Mouse (Mus musculus) heart, adult 2 months (tissue): Measurements from ENCODE around the gene Gm42791. TPM values are rescaled to one million over a fixed set of nuclear protein-coding genes. Genes with fewer than 3 reads are reported as not detected.

Source experiments
- DNase-seq, 2 experiments: peaks; one replicate each; pipeline ENCODE4 v3.0.0; 2021
- H3K27ac ChIP-seq: fragments of 200-600 bp; 2 replicates; pipeline ENCODE4 v1.8.1; 2022
- H3K27me3 ChIP-seq: fragments of 200-500 bp; 2 replicates; pipeline ENCODE4 v1.6.1; 2012; ENCODE audit warnings: mild to moderate bottlenecking, low read length, inconsistent platforms, mixed read lengths; ENCODE audit not compliant: control insufficient read depth, insufficient read depth
- H3K36me3 ChIP-seq: fragments of 200-500 bp; 2 replicates; pipeline ENCODE4 v1.6.1; 2012; ENCODE audit warnings: low read length, inconsistent platforms; ENCODE audit not compliant: control insufficient read depth, insufficient read depth
- H3K4me1 ChIP-seq: fragments of 200-500 bp; 2 replicates; pipeline ENCODE4 v1.6.1; 2011; ENCODE audit warnings: low read length; ENCODE audit not compliant: control insufficient read depth, insufficient read depth
- H3K4me3 ChIP-seq: fragments of 200-600 bp; 2 replicates; pipeline ENCODE4 v1.8.1; 2022
- H3K79me2 ChIP-seq: fragments of 200-500 bp; replicated peaks from 2 replicates; pipeline ENCODE4 v1.6.1; 2012; ENCODE audit warnings: mild to moderate bottlenecking, inconsistent platforms, low read length, moderate library complexity, mixed read lengths; ENCODE audit not compliant: control insufficient read depth, insufficient read depth
- H3K9ac ChIP-seq: fragments of 200-500 bp; 2 replicates; pipeline ENCODE4 v1.6.1; 2012; ENCODE audit warnings: low read depth, mild to moderate bottlenecking, control low read depth, inconsistent platforms, low read length, mixed read lengths
- CTCF ChIP-seq: fragments of 200-600 bp; IDR thresholded peaks from 2 replicates; pipeline ENCODE4 v1.8.1; 2022; ENCODE audit warnings: antibody characterized with exemption, mild to moderate bottlenecking, moderate library complexity
- EP300 ChIP-seq: fragments of 200-500 bp; IDR thresholded peaks from 2 replicates; pipeline ENCODE4 v1.6.1; 2011; ENCODE audit warnings: low read depth, low read length, control low read depth; ENCODE audit not compliant: insufficient read depth
- POLR2A ChIP-seq: fragments of 200-500 bp; IDR thresholded peaks from 2 replicates; pipeline ENCODE4 v1.6.1; 2011; ENCODE audit warnings: mild to moderate bottlenecking, low read depth, low read length, control low read depth; ENCODE audit not compliant: insufficient read depth
- WGBS: fragments of 180-500 bp; shearing (Covaris S2); methylation state at CpG from one replicate; pipeline ENCODE4 v1.1.7; 2018; 5-methylcytosine and 5-hydroxymethylcytosine counted together
- intact Hi-C: fragments of 180-260 bp; cut with DNase I; formaldehyde crosslinking; loops from one replicate; pipeline ENCODE4 v1.15.1; 2025
- polyA plus RNA-seq: library from polyadenylated mRNA; depleted of rRNA; stranded (reverse); fragments of >200 nt; gene quantifications from 2 replicates; pipeline ENCODE4 v1.2.3, GENCODE M21; 2012
- total RNA-seq, 2 experiments: library from RNA; stranded (reverse); gene quantifications; 2 replicates each; pipeline ENCODE4 v1.2.3; 2021

Gm42791 gene
- total and polyA plus RNA-seq, 3 experiments: 5.7 to 5.9 TPM; not detected in 1

- Histone ChIP-seq H3K4me3 (no peak overlapping the region), H3K27me3 (no peaks in the 10 kb centered on the region), H3K79me2 (no peaks in the 10 kb centered on the region), H3K36me3 (no peaks in the 10 kb centered on the region), H3K9ac (no peak overlapping the region), H3K27ac (no peak overlapping the region), H3K4me1 (no peaks in the 10 kb centered on the region)
- DNase-seq: peak in 1 of 2 experiments; percentile 15
- 45% methylated on average over 22 of the region's 22 CpGs for WGBS
- intact Hi-C loops: no loop called here
- TF ChIP-seq POLR2A (no peak), CTCF (no peak), EP300 (no peak)
Observed at GRCm38 (mm10) chr5:148885821-148886609, 108.9 kb downstream of the Gm42791 start.

DNA sequence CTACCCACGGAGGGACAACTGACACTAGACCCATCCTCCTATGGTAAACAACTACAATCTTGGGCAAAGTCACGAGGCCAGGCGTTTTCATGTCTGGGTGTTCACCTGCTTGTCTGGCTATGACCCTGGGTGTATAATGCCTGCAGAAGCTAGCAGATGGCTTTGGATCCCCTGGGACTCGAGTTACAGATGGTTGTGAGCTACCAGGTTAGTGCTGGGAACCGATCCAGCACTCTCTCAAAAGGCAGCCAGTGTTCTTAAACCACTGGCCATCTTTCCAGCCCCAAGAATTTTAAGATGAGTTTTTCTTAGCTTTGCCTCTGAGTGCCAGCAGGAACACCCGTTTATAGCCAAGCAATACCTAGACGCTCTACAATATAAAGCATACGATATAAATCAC lies 111.3 kb downstream of the Gm42791 start:
- Histone ChIP-seq H3K79me2 (no peaks in the 10 kb centered on the region), H3K36me3 (no peaks in the 10 kb centered on the region), H3K4me3 (no peak overlapping the region), H3K4me1 (no peaks in the 10 kb centered on the region), H3K27me3 (no peaks in the 10 kb centered on the region), H3K9ac (no peak overlapping the region), H3K27ac (no peak overlapping the region)
- 78% methylated on average over 8 of the region's 8 CpGs for WGBS
- no peak for TF ChIP-seq EP300
- TF ChIP-seq CTCF: no peak
- TF ChIP-seq POLR2A: no peak
- intact Hi-C loops: no loop called here
- no peak for DNase-seq

DNA sequence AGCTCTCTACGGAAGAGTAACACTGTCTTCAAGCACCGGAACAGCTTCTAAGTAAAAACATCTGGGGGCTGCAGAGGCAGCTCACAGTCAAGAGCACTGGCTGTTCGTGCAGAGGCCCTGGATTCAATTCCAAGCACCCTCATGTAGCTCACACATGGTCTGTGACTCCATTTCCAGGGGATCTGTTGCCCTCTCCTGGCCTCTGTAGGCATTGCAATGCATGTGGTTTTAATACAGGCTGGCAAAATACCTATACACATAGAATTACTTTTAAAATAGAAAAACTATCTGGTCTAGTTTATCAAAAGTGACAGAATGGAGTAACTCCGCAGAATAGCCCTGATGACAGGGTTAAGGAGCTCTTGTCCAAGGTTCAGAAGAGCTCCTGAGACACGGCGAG lies 115.7 kb downstream of the Gm42791 start:
- Histone ChIP-seq H3K36me3 (no peaks in the 10 kb centered on the region), H3K27ac (no peak overlapping the region), H3K79me2 (no peaks in the 10 kb centered on the region), H3K4me1 (no peaks in the 10 kb centered on the region), H3K27me3 (no peaks in the 10 kb centered on the region), H3K9ac (no peak overlapping the region), H3K4me3 (no peak overlapping the region)
- intact Hi-C loops: no loop called here
- WGBS: 92% methylated on average over 6 of the region's 6 CpGs
- TF ChIP-seq POLR2A: no peak
- peak; percentile 66 for TF ChIP-seq CTCF
- no peak for DNase-seq

GRCm38 (mm10) chr5:148873116-148873515 lies 121.8 kb downstream of the Gm42791 start:
- no peak for DNase-seq
- intact Hi-C loops: no loop called here
- Histone ChIP-seq H3K27me3 (no peaks in the 10 kb centered on the region), H3K79me2 (no peaks in the 10 kb centered on the region), H3K4me3 (no peak overlapping the region), H3K9ac (no peak overlapping the region), H3K36me3 (no peaks in the 10 kb centered on the region), H3K4me1 (no peaks in the 10 kb centered on the region), H3K27ac (no peak overlapping the region)
- 83% methylated on average over 8 of the region's 8 CpGs for WGBS
- TF ChIP-seq POLR2A: no peak
- no peak for TF ChIP-seq CTCF

GRCm38 (mm10) chr5:148869583-148869982 lies 125.4 kb downstream of the Gm42791 start:
- Histone ChIP-seq H3K79me2 (no peaks in the 10 kb centered on the region), H3K36me3 (no peaks in the 10 kb centered on the region), H3K27ac (no peak overlapping the region), H3K4me1 (no peaks in the 10 kb centered on the region), H3K27me3 (no peaks in the 10 kb centered on the region), H3K4me3 (no peak overlapping the region), H3K9ac (no peak overlapping the region)
- DNase-seq: no peak
- no peak for TF ChIP-seq EP300
- TF ChIP-seq CTCF: no peak
- TF ChIP-seq POLR2A: no peak
- intact Hi-C loops: no loop called here
- WGBS: 52% methylated on average over 3 of the region's 3 CpGs

DNA sequence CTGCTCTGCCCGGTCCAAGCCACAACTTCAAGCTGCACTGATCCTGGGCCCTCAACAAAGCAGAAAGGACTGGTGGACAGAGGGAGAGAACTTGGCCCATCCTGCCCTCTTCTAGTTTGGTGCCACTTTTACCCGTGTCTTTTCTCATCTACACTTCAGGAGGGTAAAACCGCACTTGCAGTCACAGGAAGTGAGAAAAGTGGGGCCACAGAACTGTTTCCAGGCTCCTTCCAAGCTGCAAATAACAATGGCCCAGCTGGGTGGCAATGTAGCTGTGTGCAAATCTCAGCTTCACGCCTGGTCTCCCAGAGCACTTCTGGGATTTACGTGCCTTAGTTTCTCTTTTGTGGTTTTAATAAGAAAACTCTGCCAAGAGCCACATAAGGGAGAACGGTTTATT lies 127.2 kb downstream of the Gm42791 start:
- Histone ChIP-seq H3K4me3 (no peak overlapping the region), H3K4me1 (no peaks in the 10 kb centered on the region), H3K79me2 (no peaks in the 10 kb centered on the region), H3K9ac (no peak overlapping the region), H3K27me3 (no peaks in the 10 kb centered on the region), H3K27ac (no peak overlapping the region), H3K36me3 (no peaks in the 10 kb centered on the region)
- intact Hi-C loops: no loop called here
- no peak for DNase-seq
- TF ChIP-seq CTCF (no peak), POLR2A (no peak), EP300 (no peak)
- 77% methylated on average over 6 of the region's 6 CpGs for WGBS
